Mouse (Mus musculus) midbrain, postnatal 0 days (tissue): ENCODE data around the gene Atp6v0a1. TPM values are rescaled to one million over a fixed set of nuclear protein-coding genes. Genes with fewer than 3 reads are reported as not detected.

ENCODE experiments used
- ATAC-seq: fragments of 200-750 bp; cut with Nextera tagmentation; 2 replicates; pipeline ENCODE4 v1.8.0; 2017; ENCODE audit warnings: moderate number of reproducible peaks, mild to moderate bottlenecking, moderate TSS enrichment, moderate library complexity; ENCODE audit not compliant: low FRiP score
- DNase-seq: peaks from one replicate; pipeline ENCODE4 v3.0.0-alpha.2; 2015; ENCODE audit warnings: low spot score
- H3K27ac ChIP-seq: fragments of 300-500 bp; sonication (generic); 2 replicates; pipeline ENCODE4 v1.5.1; 2014; ENCODE audit warnings: low read depth, mild to moderate bottlenecking, low read length, mixed read lengths
- H3K27me3 ChIP-seq: fragments of 300-500 bp; sonication (generic); 2 replicates; pipeline ENCODE4 v1.6.1; 2014; ENCODE audit warnings: low read length, control low read depth, mixed read lengths; ENCODE audit not compliant: insufficient read depth
- H3K36me3 ChIP-seq: fragments of 300-500 bp; sonication (generic); 2 replicates; pipeline ENCODE4 v1.6.1; 2014; ENCODE audit warnings: low read length, control low read depth, mixed read lengths; ENCODE audit not compliant: insufficient read depth
- H3K4me1 ChIP-seq: fragments of 300-500 bp; sonication (generic); 2 replicates; pipeline ENCODE4 v1.6.1; 2014; ENCODE audit warnings: mild to moderate bottlenecking, control low read depth, antibody characterized with exemption, low read length, mixed read lengths; ENCODE audit not compliant: insufficient read depth
- H3K4me2 ChIP-seq: fragments of 300-500 bp; sonication (generic); 2 replicates; pipeline ENCODE4 v1.6.1; 2014; ENCODE audit warnings: low read depth, mild to moderate bottlenecking, low read length, mixed read lengths; ENCODE audit not compliant: poor library complexity, severe bottlenecking
- H3K4me3 ChIP-seq: fragments of 300-500 bp; sonication (generic); 2 replicates; pipeline ENCODE4 v1.5.1; 2014; ENCODE audit warnings: low read depth, mild to moderate bottlenecking, low read length, moderate library complexity
- H3K9ac ChIP-seq: fragments of 300-500 bp; sonication (generic); replicated peaks from 2 replicates; pipeline ENCODE4 v1.6.1; 2014; ENCODE audit warnings: mild to moderate bottlenecking, low read length, moderate library complexity, mixed read lengths; ENCODE audit not compliant: poor library complexity, severe bottlenecking
- H3K9me3 ChIP-seq: fragments of 300-500 bp; sonication (generic); 2 replicates; pipeline ENCODE4 v1.6.1; 2016; ENCODE audit warnings: low read length, control low read depth
- CTCF ChIP-seq: IDR thresholded peaks from 2 replicates; pipeline ENCODE4 v1.5.1; 2016; ENCODE audit warnings: antibody characterized with exemption, mild to moderate bottlenecking
- WGBS: fragments of 180-500 bp; shearing (Covaris S2); extraction: QIAGEN DNeasy Blood & Tissue Kit; methylation state at CpG from one replicate; pipeline ENCODE4 v1.1.7; 2014; 5-methylcytosine and 5-hydroxymethylcytosine counted together
- polyA plus RNA-seq: library from polyadenylated mRNA; unstranded; fragments of >200 nt; fragmentation: Nextera tagmentation; extraction: Ambion mirVana; gene quantifications from 2 replicates; pipeline ENCODE4 v1.2.1, GENCODE M21; 2015
- total RNA-seq: library from RNA; depleted of rRNA; stranded (reverse); fragments of >200 nt; gene quantifications from 2 replicates; pipeline ENCODE4 v1.2.3, GENCODE M21; 2014

Gene Atp6v0a1
- total and polyA plus RNA-seq, 2 experiments from 2014 or later: 204 to 242 TPM

- WGBS: 34% methylated on average over 19 of the region's 19 CpGs
- TF ChIP-seq CTCF: no peak
- Histone ChIP-seq H3K36me3 (peaks cover 6% of the 10 kb centered on the region; the same call in 1 of the 2 replicates), H3K27me3 (peaks cover 22% of the 10 kb centered on the region), H3K4me3 (peak overlapping the region; percentile 66), H3K27ac (peak overlapping the region; percentile 80), H3K9me3 (no peaks in the 10 kb centered on the region), H3K4me2 (peak overlapping the region; percentile 99), H3K9ac (peak overlapping the region; percentile 88), H3K4me1 (peaks cover 18% of the 10 kb centered on the region)
- ATAC-seq (peak; percentile 13; the same call in 1 of the 2 replicates), DNase-seq (no peak)
Observed at GRCm38 (mm10) chr11:101083083-101083697, 73.9 kb downstream of the Atp6v0a1 start.

GRCm38 (mm10) chr11:101084246-101084645 is 75.0 kb downstream of the Atp6v0a1 start:
- no peak overlapping the region for H3K4me3 ChIP-seq
- no peak overlapping the region for H3K27ac ChIP-seq
- WGBS: 83% methylated on average over 14 of the region's 14 CpGs
- peaks cover 20% of the 10 kb centered on the region for H3K4me1 ChIP-seq
- no peak overlapping the region for H3K9ac ChIP-seq
- DNase-seq (no peak), ATAC-seq (no peak)
- no peaks in the 10 kb centered on the region for H3K9me3 ChIP-seq
- H3K27me3 ChIP-seq: peaks cover 12% of the 10 kb centered on the region
- H3K4me2 ChIP-seq: no peak overlapping the region
- H3K36me3 ChIP-seq: peaks cover 13% of the 10 kb centered on the region
- no peak for TF ChIP-seq CTCF

- Histone ChIP-seq H3K4me2 (no peak overlapping the region), H3K9ac (no peak overlapping the region), H3K27ac (no peak overlapping the region), H3K9me3 (no peaks in the 10 kb centered on the region), H3K27me3 (peaks cover 7% of the 10 kb centered on the region; the same call in 1 of the 2 replicates), H3K4me1 (peaks cover 20% of the 10 kb centered on the region), H3K36me3 (peaks cover 19% of the 10 kb centered on the region), H3K4me3 (no peak overlapping the region)
- WGBS: 96% methylated on average over 12 of the region's 12 CpGs
- TF ChIP-seq CTCF: no peak
- ATAC-seq (no peak), DNase-seq (no peak)
Observed at GRCm38 (mm10) chr11:101084811-101085210, 75.6 kb downstream of the Atp6v0a1 start.

GRCm38 (mm10) chr11:101085617-101086322 is 76.5 kb downstream of the Atp6v0a1 start:
- no peak overlapping the region for H3K4me2 ChIP-seq
- 0 out of 2 replicates have a peak overlapping the region, but pooled peaks have one; percentile 30 for H3K9ac ChIP-seq
- WGBS: 93% methylated on average over 18 of the region's 18 CpGs
- TF ChIP-seq CTCF: no peak
- DNase-seq: no peak
- 0 out of 2 replicates have a peak overlapping the region, but pooled peaks have one; percentile 81 for H3K27ac ChIP-seq
- H3K9me3 ChIP-seq: no peaks in the 10 kb centered on the region
- ATAC-seq: no peak
- H3K4me3 ChIP-seq: no peak overlapping the region
- peaks cover 28% of the 10 kb centered on the region for H3K36me3 ChIP-seq
- H3K27me3 ChIP-seq: peaks cover 2% of the 10 kb centered on the region; the same call in 1 of the 2 replicates
- peaks cover 20% of the 10 kb centered on the region for H3K4me1 ChIP-seq

GRCm38 (mm10) chr11:101086323-101086674 is 77.0 kb downstream of the Atp6v0a1 start:
- no peaks in the 10 kb centered on the region for H3K27me3 ChIP-seq
- peaks cover 20% of the 10 kb centered on the region for H3K4me1 ChIP-seq

More at GRCm38 (mm10) chr11:101086323-101086674, 77.0 kb downstream of the Atp6v0a1 start:
- DNase-seq (no peak), ATAC-seq (no peak)
- H3K9ac ChIP-seq: peak overlapping the region; percentile 30; the same call in 1 of the 2 replicates
- H3K4me2 ChIP-seq: peak overlapping the region; percentile 88
- H3K9me3 ChIP-seq: no peaks in the 10 kb centered on the region
- 84% methylated on average over 6 of the region's 6 CpGs for WGBS
- TF ChIP-seq CTCF: no peak
- H3K27ac ChIP-seq: peak overlapping the region; percentile 81
- peak overlapping the region; percentile 81; the same call in 1 of the 2 replicates for H3K4me3 ChIP-seq
- H3K36me3 ChIP-seq: peaks cover 33% of the 10 kb centered on the region
